Mouse (Mus musculus) lung, embryonic 15.5 days (tissue): ENCODE data around the gene Hnrnpm. TPM values are rescaled to one million over a fixed set of nuclear protein-coding genes. Genes with fewer than 3 reads are reported as not detected.

Experiments
- polyA plus RNA-seq: library from polyadenylated mRNA; unstranded; fragments of >200 nt; fragmentation: Nextera tagmentation; extraction: Ambion mirVana; gene quantifications from 2 replicates; pipeline ENCODE4 v1.2.1, GENCODE M21; 2015

Hnrnpm gene
- polyA plus RNA-seq, 1 experiment from 2014 or later: 344 TPM

Other genes with a start within 250 kb of the Hnrnpm start
- gene Adamts10, start 162.7 kb downstream of the Hnrnpm start, polyA plus RNA-seq: 119 and 142 TPM in 2 replicates
- 4.6 and 5.2 TPM in 2 replicates for gene Myo1f, start 131.2 kb downstream of the Hnrnpm start, polyA plus RNA-seq
- gene Zfp414, start 57.8 kb downstream of the Hnrnpm start, polyA plus RNA-seq: 36.6 and 40.6 TPM in 2 replicates
- 0.97 and 1.1 TPM in 2 replicates for gene Pram1, start 48.8 kb downstream of the Hnrnpm start, polyA plus RNA-seq
- gene March2, start 31.8 kb upstream of the Hnrnpm start, polyA plus RNA-seq: 58.8 and 60.7 TPM in 2 replicates
- gene Rab11b, start 73.7 kb upstream of the Hnrnpm start, polyA plus RNA-seq: 281 and 306 TPM in 2 replicates
- 43.7 and 47.0 TPM in 2 replicates for gene Angptl4, start 95.0 kb upstream of the Hnrnpm start, polyA plus RNA-seq
- gene Kank3, start 123.7 kb upstream of the Hnrnpm start, polyA plus RNA-seq: 68.0 and 77.8 TPM in 2 replicates
- gene Rps28, start 137.7 kb upstream of the Hnrnpm start, polyA plus RNA-seq: 885 and 959 TPM in 2 replicates
- 425 and 461 TPM in 2 replicates for gene Ndufa7, start 137.7 kb upstream of the Hnrnpm start, polyA plus RNA-seq
- gene Cd320, start 156.2 kb upstream of the Hnrnpm start, polyA plus RNA-seq: 69.4 and 74.0 TPM in 2 replicates
- gene Gm7029, start 187.0 kb upstream of the Hnrnpm start, polyA plus RNA-seq: not detected in 2 replicates
- 10.1 and 10.6 TPM in 2 replicates for gene Kifc1, start 203.8 kb upstream of the Hnrnpm start, polyA plus RNA-seq
- 0.28 and 0.31 TPM in 2 replicates for gene Platr17, start 218.3 kb upstream of the Hnrnpm start, polyA plus RNA-seq
- 50.8 and 54.6 TPM in 2 replicates for gene Daxx, start 222.6 kb upstream of the Hnrnpm start, polyA plus RNA-seq
- 45.3 and 52.6 TPM in 2 replicates for gene Tapbp, start 229.0 kb upstream of the Hnrnpm start, polyA plus RNA-seq
- gene Zbtb22, start 229.0 kb upstream of the Hnrnpm start, polyA plus RNA-seq: 17.8 and 20.6 TPM in 2 replicates
- gene Rgl2, start 242.7 kb upstream of the Hnrnpm start, polyA plus RNA-seq: 47.7 and 57.8 TPM in 2 replicates